Mouse (Mus musculus): ENCODE results near the gene Gpr3. TPM values are rescaled to one million over a fixed set of nuclear protein-coding genes. Genes with fewer than 3 reads are reported as not detected.

Gene Gpr3
- polyA plus RNA-seq, 1 experiment = not detected

- TF ChIP-seq POLR2A (IDR thresholded peaks at IDR 0.05; ENCODE audit: low read depth, low read length) (no peak), CTCF (IDR thresholded peaks at IDR 0.05; ENCODE audit: borderline replicate concordance, insufficient read depth, low read length) (no peak)
- H3K4me3 ChIP-seq (ENCODE audit: insufficient read depth, low read length) = no peak overlapping the region
- H3K4me1 ChIP-seq (ENCODE audit: control insufficient read depth, insufficient read depth, low read length) = peaks cover 3% of the 10 kb centered on the region
- H3K27ac ChIP-seq (ENCODE audit: insufficient read depth, low read length) = no peak overlapping the region
Observed at GRCm38 (mm10) chr4:133237911-133238310, 25.6 kb upstream of the Gpr3 start.

GRCm38 (mm10) chr4:133235415-133235814, 23.1 kb upstream of the Gpr3 start:
- H3K4me1 ChIP-seq (ENCODE audit: control insufficient read depth, insufficient read depth, low read length) = no peaks in the 10 kb centered on the region
- no peak overlapping the region for H3K27ac ChIP-seq (ENCODE audit: insufficient read depth, low read length)
- H3K4me3 ChIP-seq (ENCODE audit: insufficient read depth, low read length) = no peak overlapping the region
- TF ChIP-seq CTCF (IDR thresholded peaks at IDR 0.05; ENCODE audit: borderline replicate concordance, insufficient read depth, low read length) = no peak

GRCm38 (mm10) chr4:133234771-133235170, 22.4 kb upstream of the Gpr3 start:
- TF ChIP-seq CTCF (IDR thresholded peaks at IDR 0.05; ENCODE audit: borderline replicate concordance, insufficient read depth, low read length) (no peak), POLR2A (IDR thresholded peaks at IDR 0.05; ENCODE audit: low read depth, low read length) (no peak)
- no peaks in the 10 kb centered on the region for H3K4me1 ChIP-seq (ENCODE audit: control insufficient read depth, insufficient read depth, low read length)
- H3K27ac ChIP-seq (ENCODE audit: insufficient read depth, low read length) = no peak overlapping the region
- no peak overlapping the region for H3K4me3 ChIP-seq (ENCODE audit: insufficient read depth, low read length)

GRCm38 (mm10) chr4:133233285-133233976, 21.1 kb upstream of the Gpr3 start:
- Histone ChIP-seq H3K4me3 (ENCODE audit: insufficient read depth, low read length) (no peak overlapping the region), H3K27ac (ENCODE audit: insufficient read depth, low read length) (no peak overlapping the region), H3K4me1 (ENCODE audit: control insufficient read depth, insufficient read depth, low read length) (no peaks in the 10 kb centered on the region)
- TF ChIP-seq CTCF (IDR thresholded peaks at IDR 0.05; ENCODE audit: borderline replicate concordance, insufficient read depth, low read length) (peak; percentile 31; the same call in 1 of the 2 replicates), POLR2A (IDR thresholded peaks at IDR 0.05; ENCODE audit: low read depth, low read length) (no peak)

GRCm38 (mm10) chr4:133229582-133229981, 17.2 kb upstream of the Gpr3 start:
- no peaks in the 10 kb centered on the region for H3K4me1 ChIP-seq (ENCODE audit: control insufficient read depth, insufficient read depth, low read length)
- no peak overlapping the region for H3K27ac ChIP-seq (ENCODE audit: insufficient read depth, low read length)
- TF ChIP-seq POLR2A (IDR thresholded peaks at IDR 0.05; ENCODE audit: low read depth, low read length) (no peak), CTCF (IDR thresholded peaks at IDR 0.05; ENCODE audit: borderline replicate concordance, insufficient read depth, low read length) (no peak)
- H3K4me3 ChIP-seq (ENCODE audit: insufficient read depth, low read length) = no peak overlapping the region

- Histone ChIP-seq H3K27ac (ENCODE audit: insufficient read depth, low read length) (no peak overlapping the region), H3K4me1 (ENCODE audit: control insufficient read depth, insufficient read depth, low read length) (no peaks in the 10 kb centered on the region), H3K4me3 (ENCODE audit: insufficient read depth, low read length) (no peak overlapping the region)
- TF ChIP-seq POLR2A (IDR thresholded peaks at IDR 0.05; ENCODE audit: low read depth, low read length) (no peak), CTCF (IDR thresholded peaks at IDR 0.05; ENCODE audit: borderline replicate concordance, insufficient read depth, low read length) (no peak)
Observed at GRCm38 (mm10) chr4:133227636-133228035, 15.3 kb upstream of the Gpr3 start.

GRCm38 (mm10) chr4:133226073-133226472, 13.7 kb upstream of the Gpr3 start:
- Histone ChIP-seq H3K4me1 (ENCODE audit: control insufficient read depth, insufficient read depth, low read length) (no peaks in the 10 kb centered on the region), H3K4me3 (ENCODE audit: insufficient read depth, low read length) (no peak overlapping the region), H3K27ac (ENCODE audit: insufficient read depth, low read length) (no peak overlapping the region)
- TF ChIP-seq POLR2A (IDR thresholded peaks at IDR 0.05; ENCODE audit: low read depth, low read length) = no peak
- TF ChIP-seq CTCF (IDR thresholded peaks at IDR 0.05; ENCODE audit: borderline replicate concordance, insufficient read depth, low read length) = no peak

GRCm38 (mm10) chr4:133223875-133224274, 11.5 kb upstream of the Gpr3 start:
- TF ChIP-seq CTCF (IDR thresholded peaks at IDR 0.05; ENCODE audit: borderline replicate concordance, insufficient read depth, low read length) = no peak
- TF ChIP-seq POLR2A (IDR thresholded peaks at IDR 0.05; ENCODE audit: low read depth, low read length) = no peak
- Histone ChIP-seq H3K4me1 (ENCODE audit: control insufficient read depth, insufficient read depth, low read length) (no peaks in the 10 kb centered on the region), H3K27ac (ENCODE audit: insufficient read depth, low read length) (no peak overlapping the region), H3K4me3 (ENCODE audit: insufficient read depth, low read length) (no peak overlapping the region)

- H3K4me1 ChIP-seq (ENCODE audit: control insufficient read depth, insufficient read depth, low read length) = no peaks in the 10 kb centered on the region
- H3K27ac ChIP-seq (ENCODE audit: insufficient read depth, low read length) = no peak overlapping the region
- no peak overlapping the region for H3K4me3 ChIP-seq (ENCODE audit: insufficient read depth, low read length)
- TF ChIP-seq CTCF (IDR thresholded peaks at IDR 0.05; ENCODE audit: borderline replicate concordance, insufficient read depth, low read length) (no peak), POLR2A (IDR thresholded peaks at IDR 0.05; ENCODE audit: low read depth, low read length) (no peak)
Observed at GRCm38 (mm10) chr4:133221701-133222100, 9.4 kb upstream of the Gpr3 start.

GRCm38 (mm10) chr4:133220656-133221055, 8.3 kb upstream of the Gpr3 start:
- Histone ChIP-seq H3K4me1 (ENCODE audit: control insufficient read depth, insufficient read depth, low read length) (no peaks in the 10 kb centered on the region), H3K27ac (ENCODE audit: insufficient read depth, low read length) (no peak overlapping the region), H3K4me3 (ENCODE audit: insufficient read depth, low read length) (no peak overlapping the region)
- TF ChIP-seq POLR2A (IDR thresholded peaks at IDR 0.05; ENCODE audit: low read depth, low read length) (no peak), CTCF (IDR thresholded peaks at IDR 0.05; ENCODE audit: borderline replicate concordance, insufficient read depth, low read length) (no peak)

All from embryonic fibroblast, embryonic 13.5 days (primary cell).